Mouse (Mus musculus) naive thymus-derived CD4-positive, alpha-beta T cell, adult 2 months (primary cell): ENCODE data around the gene Setd1b.

ENCODE experiments used
- DNase-seq: peaks from one replicate; pipeline ENCODE4 v3.0.0-alpha.2; 2011; ENCODE audit warnings: low read depth

Gene Setd1b

DNA sequence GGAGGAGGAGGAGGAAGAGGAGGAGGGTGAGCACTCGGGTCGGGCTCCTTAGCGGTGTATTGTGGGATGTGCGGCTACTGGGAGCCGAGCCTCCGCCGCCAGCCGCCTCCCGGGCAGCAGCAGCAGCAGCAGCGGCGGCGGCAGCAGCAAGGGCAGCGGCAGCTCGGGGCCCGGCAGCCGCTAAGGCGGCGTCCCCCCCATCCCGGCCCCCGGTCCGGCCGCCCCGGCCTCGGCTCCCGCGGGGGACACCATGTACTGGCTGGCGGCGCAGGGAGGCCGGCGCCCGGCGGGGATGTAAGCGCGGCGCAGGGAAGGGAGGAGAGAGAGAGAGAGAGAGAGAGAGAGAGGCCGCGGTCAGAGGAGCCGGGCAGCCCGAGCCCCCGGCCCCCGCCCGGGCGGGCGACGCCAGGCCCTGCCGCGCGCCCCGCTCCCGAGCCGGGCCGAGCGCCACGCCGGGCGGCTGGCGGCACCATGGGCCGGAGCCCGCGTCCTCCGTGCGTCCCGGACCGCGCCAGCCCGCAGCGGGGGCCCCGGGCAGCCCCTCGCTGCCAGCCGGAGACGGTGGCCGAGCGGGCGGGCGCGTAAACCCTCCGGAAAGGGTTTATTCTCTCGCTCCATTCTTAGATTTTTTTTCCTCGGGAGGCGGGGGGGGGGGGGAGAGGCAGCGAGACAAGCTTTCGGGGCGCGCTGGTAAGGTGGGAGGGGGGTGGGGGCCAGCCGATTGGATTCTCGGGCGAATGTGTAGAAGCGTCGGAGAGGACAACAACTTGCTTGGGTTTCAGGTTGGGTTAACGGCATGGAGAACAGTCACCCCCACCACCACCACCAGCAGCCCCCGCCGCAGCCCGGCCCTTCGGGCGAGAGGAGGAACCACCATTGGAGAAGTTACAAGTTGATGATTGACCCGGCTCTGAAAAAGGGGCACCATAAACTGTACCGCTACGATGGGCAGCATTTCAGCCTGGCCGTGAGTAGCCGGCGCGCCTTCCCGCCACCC lies at the start of gene Setd1b:
Gene Setd1b, plus strand, starts transcription at position 33 of the 997 bp plus-strand sequence.
- peak; percentile 63 for DNase-seq

DNA sequence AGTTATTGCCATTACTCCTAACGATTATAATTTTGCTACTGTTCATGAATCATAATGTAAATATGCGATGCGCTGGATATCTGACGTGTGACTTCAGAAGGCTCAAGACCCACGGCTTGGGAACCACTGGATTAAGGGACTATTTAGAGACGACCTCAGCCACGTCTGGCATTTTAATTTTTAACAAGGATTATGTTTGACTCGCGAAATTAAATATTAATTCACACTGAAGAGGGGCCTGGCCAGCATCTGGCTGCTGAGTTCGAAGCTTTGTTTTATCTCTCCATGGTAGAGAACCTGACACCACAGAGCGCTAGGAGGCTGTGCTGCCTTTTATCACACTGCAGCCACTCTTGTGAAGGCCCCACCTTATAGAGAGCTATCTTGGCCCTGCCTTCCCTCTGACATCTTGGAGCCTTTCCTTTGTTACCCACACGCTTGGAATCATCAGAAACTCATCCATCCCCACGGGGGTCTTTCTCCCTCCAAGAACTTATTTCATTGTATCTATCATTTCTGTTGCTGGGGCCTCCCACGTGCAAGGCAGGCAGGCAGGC lies 48.8 kb upstream of the Setd1b start:
- no peak for DNase-seq

DNA sequence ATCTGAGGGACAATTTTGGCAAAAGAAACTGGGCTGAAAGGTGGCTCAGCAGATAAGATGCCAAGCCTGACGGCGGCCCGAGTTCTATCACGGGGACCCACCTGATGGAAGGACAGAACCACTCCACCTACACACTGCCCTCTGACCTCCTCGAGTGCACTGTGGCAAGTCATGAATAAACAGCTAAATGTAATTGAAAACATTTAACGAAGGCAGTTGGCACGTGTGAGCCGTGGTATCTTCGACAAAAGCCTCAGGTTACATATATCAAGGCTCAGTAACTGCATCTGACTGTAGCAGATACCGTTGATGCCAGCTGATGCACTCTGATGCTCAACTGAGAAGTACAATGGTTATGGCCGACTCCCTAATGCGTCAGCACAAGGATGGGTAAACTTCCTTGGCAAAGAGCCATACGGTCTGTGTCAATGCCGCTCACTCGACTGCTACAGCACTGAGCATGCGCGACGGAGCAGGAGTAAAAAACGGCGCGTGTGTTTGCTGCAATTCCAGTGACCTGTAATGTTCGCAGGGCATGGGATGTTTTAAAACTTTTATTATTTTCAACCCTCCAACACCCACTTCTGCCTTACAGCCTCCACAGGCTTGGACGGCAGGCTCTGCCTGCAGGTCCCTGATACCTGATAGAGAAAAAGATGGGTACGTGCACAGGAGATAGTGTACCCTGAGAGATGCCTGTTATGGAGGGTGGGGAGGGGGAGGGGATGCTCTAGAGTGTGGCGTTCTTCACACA lies 47.6 kb upstream of the Setd1b start:
- DNase-seq = no peak

DNA sequence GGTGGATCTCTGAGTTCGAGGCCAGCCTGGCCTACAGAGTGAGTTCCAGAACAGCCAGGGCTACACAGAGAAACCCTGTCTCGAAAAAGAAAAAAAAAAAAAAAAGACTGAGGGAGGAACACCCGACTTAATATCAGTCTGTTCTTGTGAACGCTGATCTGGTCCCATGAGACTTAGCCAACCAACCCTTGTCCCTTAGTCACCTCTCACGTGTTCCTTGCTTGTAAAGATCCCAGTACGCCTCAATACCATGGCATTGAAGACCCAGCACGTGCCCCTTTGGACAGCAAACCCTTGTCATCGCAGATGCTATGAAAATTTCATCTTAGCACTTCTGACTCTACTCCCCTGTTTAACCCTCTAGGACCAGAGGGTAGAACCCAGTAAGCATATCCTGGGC lies 45.7 kb upstream of the Setd1b start:
- DNase-seq = no peak

DNA sequence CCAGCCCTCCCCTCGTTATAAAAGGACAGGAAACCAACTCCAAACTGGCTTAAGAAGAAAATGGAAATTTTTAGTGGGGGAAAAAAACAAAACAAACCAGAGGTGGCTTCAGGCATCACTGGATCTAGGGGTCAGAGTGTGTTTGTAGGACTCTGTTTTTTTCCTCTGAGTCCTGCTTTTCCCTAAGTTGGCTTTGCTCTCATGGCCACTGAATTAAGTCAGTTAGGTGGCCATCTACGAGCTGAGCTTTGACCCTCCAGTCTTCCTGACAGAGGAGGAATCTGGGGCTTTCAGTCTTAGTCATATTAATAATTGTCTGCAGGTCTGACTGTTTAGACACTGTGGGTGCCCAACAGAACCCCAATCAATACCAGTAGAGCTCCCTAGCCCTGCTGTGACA lies 43.5 kb upstream of the Setd1b start:
- no peak for DNase-seq

DNA sequence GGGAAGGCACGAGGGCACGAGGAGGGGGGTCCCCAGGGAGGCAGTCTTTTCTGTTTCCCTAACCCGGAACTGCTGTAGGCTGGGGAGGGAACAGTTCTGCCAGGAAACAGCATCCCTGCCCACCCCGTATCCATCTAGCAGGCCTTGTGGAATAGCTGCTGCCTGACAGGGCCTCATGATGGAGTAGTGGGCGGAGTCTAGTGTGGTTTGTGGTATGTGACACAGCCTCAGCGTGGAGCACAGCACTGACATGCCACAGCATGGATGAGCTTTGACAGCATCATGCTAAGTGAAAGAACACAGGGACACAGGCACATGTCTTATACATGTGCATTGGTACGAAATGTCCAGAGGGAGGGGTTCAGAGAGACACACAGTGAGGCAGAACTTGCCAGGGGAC lies 39.6 kb upstream of the Setd1b start:
- no peak for DNase-seq

DNA sequence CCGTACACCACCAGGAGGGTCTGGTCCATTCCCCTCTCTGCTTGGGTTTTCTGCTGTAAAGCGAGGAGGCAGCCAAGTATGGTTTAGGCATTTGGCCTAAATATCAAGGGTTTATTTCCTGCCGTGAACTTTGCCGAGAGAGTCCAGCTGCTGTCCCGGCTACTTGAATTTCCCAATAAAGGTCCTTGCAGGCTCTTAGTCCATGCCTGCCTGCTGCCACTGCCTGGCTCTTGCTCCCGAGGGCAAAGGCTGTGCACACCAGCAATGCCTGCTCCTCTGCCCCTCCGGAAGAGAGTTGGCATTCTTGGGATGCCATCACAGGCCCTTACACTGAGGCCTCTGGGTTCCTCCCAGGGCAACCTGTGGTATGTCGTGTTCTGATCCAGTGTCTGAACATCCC lies 38.4 kb upstream of the Setd1b start:
- no peak for DNase-seq

DNA sequence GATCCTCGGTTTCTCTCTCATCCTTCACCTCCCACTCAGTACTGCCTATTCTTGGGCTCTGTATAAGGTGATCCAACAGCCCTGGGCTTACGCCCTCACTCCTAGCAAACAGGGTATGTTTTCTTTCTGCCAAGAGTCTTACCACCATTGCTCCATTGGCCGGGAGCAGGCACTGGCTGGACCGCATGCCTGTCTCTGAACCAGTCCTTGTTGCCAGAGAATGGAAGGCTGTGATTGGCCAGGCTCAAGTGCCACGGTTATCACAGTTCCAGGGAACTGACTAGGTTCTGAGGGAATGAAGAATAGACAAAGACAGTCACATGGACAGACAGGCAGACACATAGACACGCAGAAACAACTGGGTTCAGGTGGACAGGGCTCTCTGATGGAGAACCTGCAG lies 37.2 kb upstream of the Setd1b start:
- DNase-seq = no peak

DNA sequence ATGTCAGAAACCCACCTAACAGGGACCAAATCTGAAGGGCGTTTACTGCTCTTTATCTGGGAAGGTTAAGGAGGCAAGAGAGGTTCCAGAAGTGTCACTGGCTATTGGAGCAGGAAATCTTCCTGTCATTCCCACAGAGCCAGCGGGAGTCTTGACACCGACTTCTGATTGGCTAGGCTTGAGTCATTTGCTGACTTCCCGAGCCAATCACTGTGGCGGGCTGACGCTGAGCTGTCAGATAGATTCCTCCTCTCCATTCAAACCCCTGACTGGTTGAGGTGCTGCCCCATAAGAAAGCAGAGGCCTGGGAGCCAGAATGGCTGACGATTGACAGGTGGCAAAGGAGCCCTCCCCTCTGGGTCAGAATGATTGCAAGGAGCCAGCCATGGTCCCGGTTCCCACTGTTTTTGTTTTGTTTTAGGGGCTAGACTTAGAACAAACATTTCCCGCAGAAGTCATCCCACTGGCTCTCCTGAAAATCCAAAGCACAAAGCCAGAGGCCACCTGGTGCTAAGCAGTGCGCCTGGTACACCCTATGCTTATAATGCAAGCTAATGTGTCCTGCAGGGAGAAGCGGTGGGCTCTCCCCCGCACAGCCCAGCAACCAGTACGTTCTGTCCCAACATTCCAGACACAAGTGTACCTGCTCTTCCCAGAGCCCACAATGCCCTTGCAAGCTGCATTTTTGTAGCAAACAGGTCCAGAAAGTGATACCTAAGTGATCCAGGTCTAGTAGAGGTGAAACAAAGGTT lies 32.4 kb upstream of the Setd1b start:
- no peak for DNase-seq

DNA sequence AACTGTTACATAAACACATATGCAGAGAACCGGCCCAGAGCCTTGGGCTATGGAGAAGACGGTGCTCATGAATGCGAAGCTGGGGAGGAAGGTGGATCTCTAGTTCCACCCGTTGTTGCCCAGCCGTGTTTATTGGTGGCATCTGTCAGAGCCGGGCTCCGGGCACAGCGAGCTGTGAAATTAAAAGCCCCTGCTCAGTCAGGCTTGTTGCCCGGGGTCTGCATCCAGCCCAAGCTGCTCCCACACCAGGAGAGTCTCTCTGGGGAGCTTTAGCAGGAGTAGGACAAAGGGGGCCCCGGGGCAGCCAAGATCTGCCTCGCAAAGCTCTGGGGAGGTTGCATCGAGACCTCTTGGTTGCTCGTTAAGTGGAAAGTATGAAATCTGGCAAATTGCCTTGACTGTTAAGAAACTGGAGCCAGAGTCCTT lies 31.7 kb upstream of the Setd1b start:
- no peak for DNase-seq

DNA sequence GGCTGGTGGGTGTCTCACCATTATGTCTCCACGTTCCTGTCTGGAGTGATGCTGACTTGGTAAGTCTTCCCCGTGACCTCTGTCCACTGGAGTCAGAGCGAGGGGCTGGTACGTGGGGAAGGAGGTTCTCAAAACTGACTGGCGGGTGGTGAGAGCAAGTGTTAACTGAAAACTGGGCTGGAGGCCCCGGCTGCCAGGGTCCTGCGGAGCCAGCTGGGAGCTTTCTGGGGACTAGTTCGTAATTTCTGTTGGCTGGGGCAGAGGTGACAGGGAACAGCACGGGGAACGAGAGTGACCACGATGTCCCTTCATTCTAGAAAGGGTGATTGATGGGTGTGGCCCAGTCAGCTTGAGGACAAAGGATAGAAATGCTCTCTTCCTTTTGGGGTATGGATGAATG lies 27.9 kb upstream of the Setd1b start:
- DNase-seq = no peak

DNA sequence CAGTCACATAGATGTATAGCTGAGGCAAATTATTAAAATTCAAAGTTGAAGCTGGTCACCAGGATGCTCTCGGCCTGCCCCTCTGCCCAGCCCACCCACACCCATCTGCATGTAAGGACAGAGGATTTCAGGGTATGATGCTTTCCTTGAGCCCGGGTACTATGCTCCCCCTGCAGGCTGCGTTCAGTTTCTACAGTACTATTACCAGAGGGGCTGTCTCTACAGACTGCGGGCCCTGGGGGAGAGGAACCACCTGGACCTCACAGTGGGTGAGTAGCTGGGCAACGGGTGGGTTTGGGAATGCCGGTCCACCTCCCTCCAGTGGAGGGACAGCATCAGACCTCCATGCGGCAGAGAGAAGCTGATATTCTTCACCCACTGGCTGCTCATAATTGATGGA lies 27.1 kb upstream of the Setd1b start:
- DNase-seq = peak; percentile 36

DNA sequence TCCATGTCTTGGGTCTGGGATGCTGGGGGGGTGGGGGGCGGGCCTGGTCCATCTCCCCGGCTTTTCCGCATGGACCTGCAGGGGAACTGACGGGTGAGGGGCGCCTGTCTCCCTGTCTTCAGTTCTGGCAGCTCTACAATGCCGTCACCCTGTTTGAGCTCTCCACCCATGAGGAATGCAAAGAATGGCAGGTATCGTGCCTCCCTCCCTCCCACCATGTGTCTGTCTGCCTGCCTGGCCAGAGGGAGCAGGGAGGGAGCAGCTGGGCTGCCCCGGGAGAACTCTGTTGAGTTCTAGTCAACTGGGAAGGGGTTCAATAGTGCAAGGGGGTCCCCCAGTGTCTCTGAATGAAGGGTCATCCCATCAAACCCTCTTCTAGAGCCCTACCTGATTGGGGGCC lies 25.9 kb upstream of the Setd1b start:
- no peak for DNase-seq

DNA sequence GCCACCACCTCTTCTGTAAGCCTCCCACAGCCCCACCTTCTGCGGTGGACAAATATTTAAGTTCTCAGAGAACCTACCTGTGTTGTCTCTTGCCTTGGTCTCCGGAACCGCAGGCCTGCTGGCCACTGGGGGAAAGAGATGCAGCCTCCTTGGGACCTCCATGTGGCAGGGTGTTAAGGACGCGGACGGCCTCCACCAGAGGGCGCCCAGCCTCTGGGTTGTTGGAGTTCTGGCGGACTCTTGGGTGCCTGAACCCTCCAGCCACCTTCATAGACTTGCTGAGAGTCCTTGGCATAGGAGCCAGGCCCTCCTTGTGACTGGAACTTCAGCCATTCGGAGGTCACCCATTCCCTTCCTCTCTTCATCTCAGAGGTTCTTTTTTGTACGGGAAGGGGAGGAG lies 24.7 kb upstream of the Setd1b start:
- peak; percentile 86 for DNase-seq

DNA sequence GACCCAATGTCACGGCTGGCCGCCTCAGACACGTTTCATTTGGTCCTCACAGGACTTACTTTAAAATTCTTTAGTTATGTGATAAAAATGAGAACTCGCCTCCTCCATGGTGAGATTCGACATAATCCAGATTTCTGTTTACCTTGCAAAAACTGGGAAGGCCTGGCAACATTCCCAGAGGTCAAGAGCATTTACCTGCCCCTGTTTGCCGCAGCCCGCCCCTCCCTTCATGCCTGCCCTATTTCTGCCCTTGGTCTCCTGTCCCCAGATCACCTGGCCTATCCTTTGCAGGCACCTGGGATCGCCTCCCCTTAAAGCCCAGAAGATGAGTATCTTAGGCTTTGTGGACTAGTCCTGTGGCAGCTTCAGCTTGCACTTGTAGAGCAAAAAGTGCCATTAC lies 24.2 kb upstream of the Setd1b start:
- peak; percentile 23 for DNase-seq

DNA sequence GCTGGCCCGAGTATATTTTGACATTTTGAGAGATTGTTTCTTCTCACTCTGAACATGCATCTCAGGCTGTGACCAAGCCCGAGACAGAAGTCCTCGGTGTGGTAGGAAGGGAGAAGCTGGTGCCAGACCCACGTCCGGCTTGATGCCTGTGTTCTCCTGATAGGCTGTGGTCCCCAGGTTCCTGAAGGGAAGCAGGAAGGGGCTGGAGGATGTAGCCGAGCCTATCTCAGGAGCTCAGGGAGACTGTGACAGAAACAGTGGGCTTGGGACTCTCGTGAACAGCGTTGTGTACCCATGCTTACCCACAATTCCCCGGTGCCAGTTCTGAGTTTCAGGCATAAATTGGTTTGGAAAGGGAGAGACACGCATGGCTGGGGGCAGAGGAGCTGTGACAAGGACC lies 23.2 kb upstream of the Setd1b start:
- no peak for DNase-seq

DNA sequence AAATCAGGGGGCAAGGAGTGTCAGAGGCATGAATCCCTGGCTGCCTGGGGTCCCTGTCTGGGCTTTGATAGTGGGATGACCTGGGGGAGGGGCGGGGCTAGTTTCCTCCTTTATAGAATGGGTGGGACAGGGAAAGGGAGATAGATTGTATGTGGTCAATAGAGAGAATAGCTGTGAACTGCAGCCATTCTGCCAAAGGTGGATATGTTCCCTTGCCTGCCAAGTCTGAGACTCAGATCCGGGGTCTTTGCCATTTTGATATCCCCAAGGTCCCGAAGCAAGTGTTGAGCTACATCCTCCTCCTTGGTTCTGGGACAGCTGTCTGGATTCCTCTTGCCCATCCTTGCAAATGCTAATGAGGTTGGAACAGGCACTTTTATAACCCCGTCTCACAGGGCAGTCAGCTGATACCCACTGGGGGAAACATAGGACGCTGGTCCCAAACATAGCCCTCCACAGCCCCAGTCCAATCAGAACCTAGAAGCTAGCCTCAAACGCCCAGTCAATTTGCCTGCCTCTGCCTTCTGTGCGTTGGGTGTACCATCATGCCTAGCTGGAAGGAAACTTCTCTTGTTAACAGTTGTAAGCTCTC lies 21.3 kb upstream of the Setd1b start:
- no peak for DNase-seq

DNA sequence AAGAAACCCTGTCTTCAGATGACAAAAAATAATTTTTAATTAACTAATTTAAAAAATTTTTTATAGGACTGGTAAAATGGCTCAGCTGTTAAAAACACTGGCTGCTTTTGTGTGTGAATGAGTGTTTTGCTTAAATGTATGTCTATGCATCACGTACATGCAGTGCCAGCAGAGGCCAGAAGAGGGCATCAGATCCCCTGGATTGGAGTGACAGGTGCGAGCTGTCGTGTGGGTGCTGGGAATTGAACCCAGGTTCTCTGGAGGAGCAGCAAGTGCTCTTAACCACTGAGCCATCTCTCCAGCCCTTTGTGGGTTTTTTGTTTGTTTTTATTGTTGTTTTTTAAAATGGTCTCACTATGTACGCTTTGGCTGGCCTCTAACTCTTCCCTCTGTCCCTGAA lies 19.8 kb upstream of the Setd1b start:
- DNase-seq = peak; percentile 71

DNA sequence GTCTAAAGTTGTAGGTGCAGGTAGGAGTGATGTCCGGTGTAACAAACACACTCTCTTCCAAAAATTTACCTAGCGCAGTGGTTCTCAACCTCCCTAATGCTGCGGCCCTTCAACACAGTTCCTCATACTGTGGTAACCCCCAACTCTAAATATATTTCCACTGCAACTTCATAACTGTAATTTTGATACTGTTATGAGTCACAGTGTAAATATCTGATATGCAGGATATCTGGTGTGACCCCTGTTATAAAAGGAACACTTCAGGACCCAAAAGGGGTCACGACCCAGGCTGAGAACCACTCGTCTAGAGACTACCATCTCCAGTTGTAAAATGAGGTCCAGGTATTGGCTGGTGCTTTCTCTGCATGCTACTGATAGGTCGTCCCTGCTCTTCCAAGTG lies 16.9 kb upstream of the Setd1b start:
- DNase-seq = no peak

DNA sequence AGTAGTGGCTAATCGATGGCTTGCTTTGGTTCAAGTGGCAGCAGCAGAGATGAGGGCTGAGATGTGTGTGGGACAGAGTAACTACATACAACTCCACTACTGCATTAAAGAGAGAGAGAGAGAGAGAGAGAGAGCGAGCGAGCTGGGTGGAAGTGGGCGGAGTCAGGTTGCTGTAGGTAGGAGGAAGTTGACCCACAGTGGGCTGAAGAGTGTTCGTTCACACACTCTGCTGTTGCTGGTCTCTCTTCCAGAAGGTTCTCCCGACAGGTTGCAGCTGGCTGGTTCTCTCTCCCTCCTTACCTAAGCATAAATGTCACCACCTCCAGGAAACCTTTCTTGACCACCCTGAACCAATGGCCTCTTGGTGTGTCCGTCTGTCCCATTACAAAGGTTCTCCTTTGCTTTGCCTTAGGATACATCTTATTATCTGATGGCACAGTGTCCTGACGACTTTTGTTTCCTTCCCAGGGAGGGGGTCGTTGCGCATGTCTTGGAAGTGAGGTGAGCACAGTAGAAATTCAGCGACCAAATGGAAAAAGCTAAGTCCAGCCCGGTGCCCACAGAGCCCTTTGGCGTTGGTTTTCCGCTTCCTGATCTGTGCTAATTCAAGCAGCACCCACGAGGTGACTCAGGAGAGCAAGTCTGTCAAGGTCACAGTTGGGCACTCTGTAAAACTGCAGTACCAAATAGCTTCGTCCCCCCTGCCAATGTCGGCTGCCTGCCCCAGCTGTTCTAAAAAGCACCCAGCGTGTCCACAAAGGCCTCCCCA lies 16.2 kb upstream of the Setd1b start:
- peak; percentile 76 for DNase-seq

DNA sequence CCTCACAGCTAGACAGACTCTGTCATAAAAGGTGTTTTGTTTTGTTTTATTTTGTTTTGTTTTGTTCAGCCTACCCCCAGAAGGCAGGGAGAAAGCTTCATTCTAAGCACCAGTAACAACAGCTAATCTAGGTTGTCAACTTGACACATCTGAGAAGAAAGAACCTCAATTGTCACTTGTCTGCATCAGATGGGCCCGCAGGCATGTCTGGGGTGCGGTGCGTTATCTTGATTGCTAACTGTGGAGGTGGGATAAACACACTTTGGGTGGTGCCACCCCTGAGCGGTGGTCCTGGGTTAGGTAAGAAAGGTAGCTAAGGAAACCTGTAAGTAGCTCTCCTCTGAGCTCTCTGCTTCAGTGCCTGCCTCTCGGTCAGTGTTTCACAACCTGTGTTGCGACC lies 15.0 kb upstream of the Setd1b start:
- DNase-seq = no peak
